Mouse (Mus musculus) intestine, embryonic 14.5 days (tissue): ENCODE measurements around the gene F8a. TPM values are rescaled to one million over a fixed set of nuclear protein-coding genes. Genes with fewer than 3 reads are reported as not detected.
"Not testable (repeated sequence)": the region's sequence is repeated elsewhere in the genome, so short reads cannot be mapped to it uniquely, and the experiment has no call there.

Experiments
- ATAC-seq: fragments of 200-750 bp; cut with Nextera tagmentation; replicated peaks from 2 replicates; pipeline ENCODE4 v1.8.0; 2017; ENCODE audit warnings: low read depth, moderate number of reproducible peaks, moderate TSS enrichment, moderate library complexity; ENCODE audit not compliant: low FRiP score, low TSS enrichment
- DNase-seq: peaks from one replicate; pipeline ENCODE4 v3.0.0-alpha.2; 2018; ENCODE audit warnings: low spot score
- H3K27ac ChIP-seq: fragments of 300-500 bp; sonication (generic); 2 replicates; pipeline ENCODE4 v1.5.1; 2014; ENCODE audit warnings: low read depth, mild to moderate bottlenecking, control low read depth
- H3K27me3 ChIP-seq: fragments of 300-500 bp; sonication (generic); replicated peaks from 2 replicates; pipeline ENCODE4 v1.6.1; 2014; ENCODE audit warnings: low read length, control low read depth; ENCODE audit not compliant: control insufficient read depth, insufficient read depth
- H3K36me3 ChIP-seq: fragments of 300-500 bp; sonication (generic); 2 replicates; pipeline ENCODE4 v1.6.1; 2014; ENCODE audit warnings: low read length, control low read depth; ENCODE audit not compliant: control insufficient read depth, insufficient read depth
- H3K4me1 ChIP-seq: fragments of 300-500 bp; sonication (generic); replicated peaks from 2 replicates; pipeline ENCODE4 v1.6.1; 2014; ENCODE audit warnings: low read length, control low read depth, mixed read lengths; ENCODE audit not compliant: control insufficient read depth, insufficient read depth
- H3K4me2 ChIP-seq: fragments of 300-500 bp; sonication (generic); 2 replicates; pipeline ENCODE4 v1.6.1; 2014; ENCODE audit warnings: low read length
- H3K4me3 ChIP-seq: fragments of 300-500 bp; sonication (generic); 2 replicates; pipeline ENCODE4 v1.5.1; 2014; ENCODE audit warnings: low read depth, low read length, control low read depth, mixed read lengths
- H3K9ac ChIP-seq: fragments of 300-500 bp; sonication (generic); 2 replicates; pipeline ENCODE4 v1.6.1; 2014; ENCODE audit warnings: mild to moderate bottlenecking, low read length
- H3K9me3 ChIP-seq: fragments of 300-500 bp; sonication (generic); 2 replicates; pipeline ENCODE4 v1.6.1; 2016; ENCODE audit warnings: low read length, control low read depth; ENCODE audit not compliant: control insufficient read depth
- WGBS: fragments of 180-500 bp; shearing (Covaris S2); extraction: QIAGEN DNeasy Blood & Tissue Kit; methylation state at CpG from one replicate; pipeline ENCODE4 v1.1.7; 2014; 5-methylcytosine and 5-hydroxymethylcytosine counted together
- polyA plus RNA-seq: library from polyadenylated mRNA; unstranded; fragments of >200 nt; fragmentation: Nextera tagmentation; extraction: Ambion mirVana; gene quantifications from 2 replicates; pipeline ENCODE4 v1.2.1, GENCODE M21; 2014

Gene F8a
- polyA plus RNA-seq, 1 experiment from 2014 or later = 11.9 TPM

- not testable (repeated sequence) for H3K9me3 ChIP-seq, H3K27ac ChIP-seq, H3K4me2 ChIP-seq, DNase-seq, ATAC-seq, H3K27me3 ChIP-seq, H3K4me3 ChIP-seq, H3K36me3 ChIP-seq, H3K9ac ChIP-seq, H3K4me1 ChIP-seq
- 86% methylated on average over 12 of the region's 14 CpGs for WGBS
These were observed 37.2 kb downstream of the F8a start, which contains the start of gene Xlr3c for GRCm38 (mm10) chrX:73265270-73265669. Gene Xlr3c (minus strand): TSS chrX:73265390.

Other genes starting within 250 kb of the F8a start
- 8.9 and 12.1 TPM in 2 replicates for gene Zfp185, start 241.0 kb upstream of the F8a start, polyA plus RNA-seq
- 0.09 and 0.26 TPM in 2 replicates for gene Pnma5, start 191.2 kb upstream of the F8a start, polyA plus RNA-seq
- 0.19 and 0.20 TPM in 2 replicates for gene Pnma3, start 163.5 kb upstream of the F8a start, polyA plus RNA-seq
- gene Xlr4a, start 145.8 kb upstream of the F8a start, polyA plus RNA-seq = 0.70 and 1.1 TPM in 2 replicates
- gene Xlr3a, start 131.2 kb upstream of the F8a start, polyA plus RNA-seq = 1.4 and 7.2 TPM in 2 replicates
- 0.23 TPM in 1 of 2 replicates, not detected in the other for gene Gm14685, start 111.2 kb upstream of the F8a start, polyA plus RNA-seq
- 0.22 TPM in 1 of 2 replicates, not detected in the other for gene Xlr5b, start 79.5 kb upstream of the F8a start, polyA plus RNA-seq
- not detected in 2 replicates for gene DXBay18, start 78.8 kb upstream of the F8a start, polyA plus RNA-seq
- gene Spin2d, start 51.3 kb upstream of the F8a start, polyA plus RNA-seq = not detected in 2 replicates
- gene Xlr3b, start 36.1 kb upstream of the F8a start, polyA plus RNA-seq = 4.7 and 12.4 TPM in 2 replicates
- gene Xlr4b, start 14.0 kb upstream of the F8a start, polyA plus RNA-seq = 0.50 and 1.2 TPM in 2 replicates
- 0.55 and 2.1 TPM in 2 replicates for gene Xlr4c, start 14.8 kb downstream of the F8a start, polyA plus RNA-seq
- not detected in 2 replicates for gene Xlr3c, start 37.1 kb downstream of the F8a start, polyA plus RNA-seq
- 0.26 TPM in 1 of 2 replicates, not detected in the other for gene Xlr5a, start 64.7 kb downstream of the F8a start, polyA plus RNA-seq
- gene Xlr5c, start 64.7 kb downstream of the F8a start, polyA plus RNA-seq = not detected in 2 replicates
- not detected in 2 replicates for gene Gm45015, start 108.5 kb downstream of the F8a start, polyA plus RNA-seq
- 14.9 and 16.3 TPM in 2 replicates for gene Zfp275, start 114.3 kb downstream of the F8a start, polyA plus RNA-seq
- not detected in 2 replicates for gene Gm18336, start 170.4 kb downstream of the F8a start, polyA plus RNA-seq
- 0.38 TPM in 2 replicates for gene Zfp92, start 182.8 kb downstream of the F8a start, polyA plus RNA-seq
- not detected in 2 replicates for gene Trex2, start 207.1 kb downstream of the F8a start, polyA plus RNA-seq
- 58.2 and 59.4 TPM in 2 replicates for gene Haus7, start 230.8 kb downstream of the F8a start, polyA plus RNA-seq